Mouse (Mus musculus) C2C12 (cell line): ENCODE results near the gene Hnrnpu. TPM values are rescaled to one million over a fixed set of nuclear protein-coding genes. Genes with fewer than 3 reads are reported as not detected.
A peak's percentile ranks its signal among the peaks of the same experiment; 100 is the strongest.

ENCODE experiments used
- H3K27me3 ChIP-seq: one replicate; pipeline ENCODE4 v1.6.1; 2011; ENCODE audit not compliant: control insufficient read depth, insufficient read depth, insufficient read length
- H3K36me3 ChIP-seq: one replicate; pipeline ENCODE4 v1.6.1; 2011; ENCODE audit not compliant: control insufficient read depth, insufficient read depth
- H3K4me3 ChIP-seq: one replicate; pipeline ENCODE4 v1.5.1; 2011; ENCODE audit warnings: mild to moderate bottlenecking, control low read depth; ENCODE audit not compliant: poor library complexity, insufficient read depth, severe bottlenecking
- H3K79me2 ChIP-seq: one replicate; pipeline ENCODE4 v1.6.1; 2011; ENCODE audit not compliant: control insufficient read depth, insufficient read depth
- H3K79me3 ChIP-seq: one replicate; pipeline ENCODE4 v1.6.1; 2011; ENCODE audit warnings: low read depth, control low read depth
- H3ac ChIP-seq: one replicate; pipeline ENCODE3; 2011; ENCODE audit warnings: low read depth; ENCODE audit not compliant: control insufficient read depth, insufficient read length
- CEBPB ChIP-seq: IDR thresholded peaks from one replicate; pipeline ENCODE4 v1.6.1; 2011; ENCODE audit warnings: low read depth, mild to moderate bottlenecking, control low read depth, moderate library complexity
- CTCF ChIP-seq: IDR thresholded peaks from one replicate; pipeline ENCODE4 v1.5.1; 2011; ENCODE audit not compliant: control insufficient read depth, insufficient read depth, insufficient read length
- FOSL1 ChIP-seq: IDR thresholded peaks from one replicate; pipeline ENCODE4 v1.8.0; 2011; ENCODE audit warnings: mild to moderate bottlenecking, low read length; ENCODE audit not compliant: poor library complexity, insufficient read depth, severe bottlenecking
- MAX ChIP-seq: IDR thresholded peaks from one replicate; pipeline ENCODE4 v1.6.1; 2011; ENCODE audit warnings: mild to moderate bottlenecking, control low read depth
- MYOD1 ChIP-seq: IDR thresholded peaks from one replicate; pipeline ENCODE4 v1.6.1; 2011; ENCODE audit warnings: low read depth; ENCODE audit not compliant: control insufficient read depth, insufficient read length
- MYOG ChIP-seq: IDR thresholded peaks from one replicate; pipeline ENCODE4 v1.6.1; 2011; ENCODE audit not compliant: control insufficient read depth, insufficient read length; ENCODE audit errors: extremely low read depth
- USF1 ChIP-seq: IDR thresholded peaks from one replicate; pipeline ENCODE4 v1.6.1; 2011; ENCODE audit warnings: low read depth, mild to moderate bottlenecking, control low read depth, moderate library complexity
- polyA plus RNA-seq: library from polyadenylated mRNA; unstranded; fragments of >200 nt; fragmentation: generic; extraction: Trizol; gene quantifications from one replicate; pipeline ENCODE4 v1.2.1, GENCODE M21; 2012; ENCODE audit warnings: missing spikeins

The Hnrnpu gene
- polyA plus RNA-seq, 1 experiment, result 169 TPM

- no peak overlapping the region for H3ac ChIP-seq
- TF ChIP-seq MAX (no peak), CTCF (no peak), USF1 (no peak), MYOD1 (no peak), CEBPB (no peak), FOSL1 (no peak), MYOG (no peak)
- no peaks in the 10 kb centered on the region for H3K79me3 ChIP-seq
- H3K36me3 ChIP-seq, result no peaks in the 10 kb centered on the region
- no peak overlapping the region for H3K4me3 ChIP-seq
- H3K27me3 ChIP-seq, result no peaks in the 10 kb centered on the region
- no peaks in the 10 kb centered on the region for H3K79me2 ChIP-seq
Measured at GRCm38 (mm10) chr1:178375381-178375780, 37.8 kb upstream of the Hnrnpu start.

GRCm38 (mm10) chr1:178372681-178373080 is 35.1 kb upstream of the Hnrnpu start:
- no peaks in the 10 kb centered on the region for H3K27me3 ChIP-seq
- no peak overlapping the region for H3ac ChIP-seq
- H3K79me2 ChIP-seq, result no peaks in the 10 kb centered on the region
- H3K79me3 ChIP-seq, result no peaks in the 10 kb centered on the region
- H3K36me3 ChIP-seq, result no peaks in the 10 kb centered on the region
- TF ChIP-seq USF1, result no peak
- TF ChIP-seq MYOG, result no peak
- no peak for TF ChIP-seq CEBPB
- no peak for TF ChIP-seq FOSL1
- TF ChIP-seq MAX, result no peak
- no peak for TF ChIP-seq MYOD1
- TF ChIP-seq CTCF, result no peak
- no peak overlapping the region for H3K4me3 ChIP-seq

GRCm38 (mm10) chr1:178369272-178369651 is 31.7 kb upstream of the Hnrnpu start:
- H3K79me2 ChIP-seq, result no peaks in the 10 kb centered on the region
- H3K27me3 ChIP-seq, result no peaks in the 10 kb centered on the region
- no peaks in the 10 kb centered on the region for H3K79me3 ChIP-seq
- TF ChIP-seq CTCF (no peak), MYOD1 (no peak)
- H3K4me3 ChIP-seq, result peak overlapping the region; percentile 36
- peak overlapping the region; percentile 69 for H3ac ChIP-seq
- H3K36me3 ChIP-seq, result no peaks in the 10 kb centered on the region

- Histone ChIP-seq H3ac (peak overlapping the region; percentile 69), H3K27me3 (no peaks in the 10 kb centered on the region), H3K36me3 (no peaks in the 10 kb centered on the region), H3K79me2 (no peaks in the 10 kb centered on the region), H3K79me3 (no peaks in the 10 kb centered on the region), H3K4me3 (peak overlapping the region; percentile 36)
- TF ChIP-seq MYOD1, result no peak
- peak; percentile 81 for TF ChIP-seq MAX
- TF ChIP-seq USF1, result peak; percentile 90
- no peak for TF ChIP-seq CEBPB
Measured at GRCm38 (mm10) chr1:178368548-178369271, 31.1 kb upstream of the Hnrnpu start.

GRCm38 (mm10) chr1:178368121-178368520 is 30.5 kb upstream of the Hnrnpu start:
- H3K4me3 ChIP-seq, result no peak overlapping the region
- no peaks in the 10 kb centered on the region for H3K79me2 ChIP-seq
- TF ChIP-seq MAX (no peak), MYOG (no peak), FOSL1 (no peak), CTCF (no peak), USF1 (no peak)
- no peaks in the 10 kb centered on the region for H3K36me3 ChIP-seq
- H3K27me3 ChIP-seq, result no peaks in the 10 kb centered on the region
- H3K79me3 ChIP-seq, result no peaks in the 10 kb centered on the region
- H3ac ChIP-seq, result no peak overlapping the region

GRCm38 (mm10) chr1:178365171-178365570 is 27.6 kb upstream of the Hnrnpu start:
- no peaks in the 10 kb centered on the region for H3K79me2 ChIP-seq
- H3K4me3 ChIP-seq, result no peak overlapping the region
- H3ac ChIP-seq, result no peak overlapping the region
- no peak for TF ChIP-seq MYOD1
- H3K27me3 ChIP-seq, result no peaks in the 10 kb centered on the region
- H3K36me3 ChIP-seq, result no peaks in the 10 kb centered on the region
- no peaks in the 10 kb centered on the region for H3K79me3 ChIP-seq
